17 mouse cellular contexts compared by ENCODE assay signal in the genomic region with DNA sequence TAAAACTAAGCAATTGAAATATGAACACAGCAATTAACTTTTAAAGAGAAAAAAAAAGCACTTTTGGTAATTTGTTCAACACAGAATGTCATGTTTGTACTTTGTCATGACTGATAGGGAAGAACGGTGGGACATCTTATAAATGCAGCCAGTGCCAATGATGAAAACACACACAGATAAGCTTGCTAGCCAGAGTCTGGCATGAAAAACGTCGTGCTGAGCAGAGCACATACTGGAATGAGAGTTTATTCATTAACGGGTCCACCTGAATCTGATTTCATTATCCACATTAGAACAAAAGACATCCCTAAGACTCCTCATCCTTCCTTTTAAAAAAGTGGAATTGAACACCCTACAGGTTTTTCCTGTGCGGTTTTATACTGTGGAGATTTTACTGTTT.
"Had no signal": no experiment of that assay in that cellular context is flagged by ENCODE, and none has a peak within 500 bp of the region (broad histone marks: within the 10 kb centered on the region; RNA-seq: fewer than 3 reads in every experiment).

No protein-coding gene starts in this region.

- H3K4me1 ChIP-seq: lung, embryonic 15.5 days; megakaryocyte, embryonic 14.5 days; midbrain, embryonic 13.5 days; neural tube, embryonic 12.5 days; stomach, embryonic 15.5 days had no signal

- H3K36me3 ChIP-seq: lung, embryonic 15.5 days; midbrain, embryonic 13.5 days; neural tube, embryonic 12.5 days; stomach, embryonic 15.5 days had no signal

- ATAC-seq: liver, postnatal 0 days; lung, postnatal 0 days; midbrain, embryonic 13.5 days had no signal

- H3K27me3 ChIP-seq: lung, embryonic 15.5 days; megakaryocyte, embryonic 14.5 days; midbrain, embryonic 13.5 days; neural tube, embryonic 12.5 days; stomach, embryonic 15.5 days had no signal

- H3K9ac ChIP-seq: liver, postnatal 0 days; lung, embryonic 15.5 days; midbrain, embryonic 13.5 days; neural tube, embryonic 12.5 days; stomach, embryonic 15.5 days had no signal

- H3K27ac ChIP-seq: lung, embryonic 15.5 days; macrophage; midbrain, embryonic 13.5 days; neural tube, embryonic 12.5 days; stomach, embryonic 15.5 days; stomach, postnatal 0 days had no signal

- DNase-seq: liver, postnatal 0 days; lung, adult 2 months; lung, postnatal 14 days; lung, postnatal 36 days; right cerebral cortex, postnatal 14 days; thymus, adult 2 months; thymus, postnatal 25 days; thymus, postnatal 4 days had no signal

- H3K4me3 ChIP-seq: lung, embryonic 15.5 days; megakaryocyte, embryonic 14.5 days; midbrain, embryonic 13.5 days; neural tube, embryonic 12.5 days; stomach, embryonic 15.5 days had no signal

- H3K4me2 ChIP-seq: lung, embryonic 15.5 days; midbrain, embryonic 11.5 days; midbrain, embryonic 13.5 days; neural tube, embryonic 12.5 days; stomach, embryonic 15.5 days had no signal

- H3K9me3 ChIP-seq: lung, embryonic 15.5 days; megakaryocyte, embryonic 14.5 days; midbrain, embryonic 13.5 days; neural tube, embryonic 12.5 days; stomach, embryonic 15.5 days had no signal
